Mouse (Mus musculus) urinary bladder, postnatal 25 days (tissue): ENCODE results near the gene Uxs1.

Source experiments
- DNase-seq: peaks from one replicate; pipeline ENCODE4 v3.0.0; 2022; ENCODE audit warnings: low spot score

Gene Uxs1

GRCm38 (mm10) chr1:43798048-43798447 is 29.6 kb downstream of the Uxs1 start:
- DNase-seq = no peak

- DNase-seq = no peak
Measured at GRCm38 (mm10) chr1:43789765-43790164, 37.8 kb downstream of the Uxs1 start.

- DNase-seq = no peak
Measured at GRCm38 (mm10) chr1:43786711-43787110, 40.9 kb downstream of the Uxs1 start.

DNA sequence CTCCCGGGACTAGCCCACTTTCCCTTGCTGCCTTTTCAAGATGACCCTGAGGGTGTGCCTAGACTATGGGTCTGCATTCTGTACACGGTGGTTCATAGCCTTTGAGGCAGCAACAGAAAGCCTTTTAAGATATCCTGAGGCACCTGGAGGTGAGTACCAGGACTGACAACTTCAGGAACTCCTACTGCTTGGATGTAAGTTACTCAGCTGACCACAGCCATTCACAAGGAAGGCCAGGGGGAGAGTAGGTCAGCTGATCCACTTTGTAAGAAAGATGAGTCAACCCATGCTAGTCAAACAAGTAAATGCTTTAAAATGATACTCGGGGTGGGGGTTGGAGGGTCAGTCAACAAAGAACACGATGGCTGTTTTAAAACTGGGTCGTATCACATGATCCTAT is 42.3 kb downstream of the Uxs1 start:
- DNase-seq = no peak

DNA sequence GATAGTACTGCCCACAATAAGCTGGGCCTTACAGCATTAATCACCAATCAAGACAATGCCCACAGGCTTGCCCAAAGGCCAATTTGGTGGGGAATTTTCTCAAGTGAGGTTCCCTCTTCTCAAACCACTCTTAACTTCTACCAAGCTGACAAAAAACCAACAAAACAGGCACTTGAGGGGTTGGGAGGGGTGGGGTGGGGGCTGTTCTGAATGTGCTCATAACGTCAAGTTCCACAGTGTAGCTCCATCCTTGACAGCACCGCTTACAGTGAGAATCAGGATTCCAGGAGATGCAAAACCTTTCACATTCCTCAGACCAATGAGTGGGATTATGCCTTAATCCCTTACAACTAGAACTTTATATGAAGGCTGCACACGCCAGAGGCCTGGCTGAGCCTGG is 44.4 kb downstream of the Uxs1 start:
- no peak for DNase-seq

- no peak for DNase-seq
Measured at GRCm38 (mm10) chr1:43782680-43783079, 44.9 kb downstream of the Uxs1 start.

DNA sequence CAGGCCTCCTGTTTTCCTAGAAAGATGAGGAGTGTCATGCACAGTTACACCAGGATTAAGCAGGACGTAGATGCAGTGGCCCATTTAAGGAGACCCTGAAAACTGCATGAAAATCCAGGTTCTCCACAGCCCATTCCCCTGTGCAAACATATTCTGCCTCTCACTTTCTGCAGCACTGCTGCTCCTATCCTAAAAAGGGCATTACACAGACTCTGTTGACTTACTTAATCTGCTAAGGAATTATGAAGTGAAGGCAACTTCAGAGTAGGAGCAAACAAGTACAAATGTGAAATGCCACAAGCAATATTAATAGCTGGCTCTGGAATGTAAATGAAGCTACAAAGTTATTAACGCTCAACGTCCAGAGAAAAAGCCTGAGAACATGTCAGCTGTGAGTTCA is 45.9 kb downstream of the Uxs1 start:
- DNase-seq = no peak

- DNase-seq = no peak
Measured at GRCm38 (mm10) chr1:43781195-43781594, 46.4 kb downstream of the Uxs1 start.

GRCm38 (mm10) chr1:43776106-43776505 is 51.5 kb downstream of the Uxs1 start:
- DNase-seq = peak; percentile 11

GRCm38 (mm10) chr1:43774126-43774525 is 53.5 kb downstream of the Uxs1 start:
- no peak for DNase-seq

GRCm38 (mm10) chr1:43772694-43773093 is 54.9 kb downstream of the Uxs1 start:
- no peak for DNase-seq

GRCm38 (mm10) chr1:43770032-43770431 is 57.6 kb downstream of the Uxs1 start:
- no peak for DNase-seq

DNA sequence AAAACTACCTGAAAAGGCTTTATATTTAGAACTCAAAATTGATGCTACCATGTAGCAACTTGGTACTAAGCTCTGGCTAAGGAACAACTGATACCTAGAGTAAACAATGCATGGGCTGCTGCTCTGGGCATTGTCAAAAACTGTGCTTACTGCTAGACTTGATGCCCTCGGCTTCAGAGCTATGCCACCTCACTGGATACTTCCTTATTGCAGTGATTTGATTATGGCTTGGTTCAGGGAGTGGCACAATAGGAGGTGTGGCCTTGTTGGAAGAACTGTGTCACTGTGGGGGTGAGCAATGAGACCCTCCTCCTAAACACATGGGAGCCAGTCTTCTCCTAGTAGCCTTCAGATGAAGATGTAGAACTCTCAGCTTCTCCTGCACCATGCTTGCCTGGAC is 58.3 kb downstream of the Uxs1 start:
- DNase-seq = no peak

DNA sequence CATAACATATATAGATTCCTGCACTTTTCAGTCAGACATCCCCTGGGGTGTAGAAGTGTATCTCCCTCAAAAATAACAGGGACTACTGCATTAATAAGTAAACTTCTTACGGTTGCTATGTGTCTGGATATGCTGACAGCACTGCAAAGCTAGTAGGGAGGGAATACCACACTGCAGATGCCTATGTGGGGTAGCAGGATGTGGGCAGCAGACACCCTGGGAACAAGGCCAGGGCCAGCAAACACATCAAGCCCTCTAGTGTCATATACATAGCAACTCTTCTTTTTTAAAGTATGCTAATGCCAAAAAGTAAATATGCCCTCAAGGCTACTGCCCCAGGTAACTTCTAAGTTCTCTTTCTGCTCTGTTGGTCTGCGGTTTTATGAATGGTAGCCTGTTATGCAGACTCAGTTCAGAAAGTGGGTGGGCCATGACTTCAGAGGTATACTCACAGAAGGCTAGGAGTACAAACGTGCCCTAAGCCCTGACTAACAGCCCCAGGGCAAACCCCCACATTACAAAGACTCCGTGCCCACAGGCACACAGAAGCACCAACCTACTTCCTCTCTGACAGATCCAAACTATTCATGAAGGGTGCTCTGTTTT is 59.1 kb downstream of the Uxs1 start:
- no peak for DNase-seq

- no peak for DNase-seq
Measured at GRCm38 (mm10) chr1:43766328-43766727, 61.3 kb downstream of the Uxs1 start.

GRCm38 (mm10) chr1:43764481-43764880 is 63.1 kb downstream of the Uxs1 start:
- no peak for DNase-seq

- DNase-seq = no peak
Measured at GRCm38 (mm10) chr1:43760085-43760484, 67.5 kb downstream of the Uxs1 start.

GRCm38 (mm10) chr1:43754448-43755312 is 72.9 kb downstream of the Uxs1 start:
- no peak for DNase-seq

GRCm38 (mm10) chr1:43738519-43738894 is 89.1 kb downstream of the Uxs1 start:
- no peak for DNase-seq

GRCm38 (mm10) chr1:43737812-43738518 is 89.6 kb downstream of the Uxs1 start:
- peak; percentile 15 for DNase-seq

GRCm38 (mm10) chr1:43732657-43733056 is 94.9 kb downstream of the Uxs1 start:
- DNase-seq = no peak

GRCm38 (mm10) chr1:43732100-43732499 is 95.5 kb downstream of the Uxs1 start:
- no peak for DNase-seq

GRCm38 (mm10) chr1:43730491-43730924 is 97.1 kb downstream of the Uxs1 start, which contains the start of gene 1500015O10Rik:
Gene 1500015O10Rik, plus strand, starts transcription at chr1:43730602.
- DNase-seq = peak; percentile 35
